Mouse (Mus musculus) left cerebral cortex, adult 8-10 months (tissue): ENCODE results near the gene Acbd4. TPM values are rescaled to one million over a fixed set of nuclear protein-coding genes. Genes with fewer than 3 reads are reported as not detected.
A peak's percentile ranks its signal among the peaks of the same experiment; 100 is the strongest.

Experiments used
- DNase-seq, 2 experiments: peaks; one replicate each; pipeline ENCODE4 v3.0.0; 2022; ENCODE audit warnings: low spot score in 2 of 2
- total RNA-seq, 4 experiments: library from RNA; stranded (reverse); gene quantifications; 2 replicates each; pipeline ENCODE4 v1.2.4; 2022

Gene Acbd4
- total RNA-seq, 4 experiments from 2014 or later = 82.6 to 93.2 (median 88.7) TPM

- DNase-seq = no peak
Measured at GRCm38 (mm10) chr11:103081631-103082030, 19.9 kb upstream of the Acbd4 start.

- DNase-seq = no peak
Measured at GRCm38 (mm10) chr11:103093306-103093705, 8.2 kb upstream of the Acbd4 start.

- DNase-seq = no peak
Measured at GRCm38 (mm10) chr11:103093862-103094833, 7.3 kb upstream of the Acbd4 start.

- no peak for DNase-seq
Measured at GRCm38 (mm10) chr11:103095107-103095670, 6.3 kb upstream of the Acbd4 start.

GRCm38 (mm10) chr11:103095801-103096200 lies 5.7 kb upstream of the Acbd4 start:
- DNase-seq = no peak

- no peak for DNase-seq
Measured at GRCm38 (mm10) chr11:103096979-103097894, 4.2 kb upstream of the Acbd4 start.

GRCm38 (mm10) chr11:103098531-103099190 lies 2.8 kb upstream of the Acbd4 start:
- DNase-seq = no peak

GRCm38 (mm10) chr11:103099352-103099940 lies 2.0 kb upstream of the Acbd4 start:
- peak in 1 of 2 experiments; percentile 4 for DNase-seq

- DNase-seq = peak in 1 of 2 experiments; percentile 17
Measured at GRCm38 (mm10) chr11:103100361-103100760, 1.1 kb upstream of the Acbd4 start.

- peak; percentile 73 to 82 for DNase-seq
Measured at GRCm38 (mm10) chr11:103101866-103102501, 502 bp downstream of the Acbd4 start.

GRCm38 (mm10) chr11:103102725-103103349 lies 1.4 kb downstream of the Acbd4 start:
- DNase-seq = peak; percentile 94 to 96

- DNase-seq = peak in 1 of 2 experiments; percentile 15
Measured at GRCm38 (mm10) chr11:103103621-103104020, 2.1 kb downstream of the Acbd4 start.

- DNase-seq = peak in 1 of 2 experiments; percentile 10
Measured at GRCm38 (mm10) chr11:103104469-103104868, 3.0 kb downstream of the Acbd4 start.

GRCm38 (mm10) chr11:103105180-103105725 lies 3.8 kb downstream of the Acbd4 start:
- DNase-seq = no peak

GRCm38 (mm10) chr11:103105810-103106209 lies 4.3 kb downstream of the Acbd4 start:
- DNase-seq = no peak

GRCm38 (mm10) chr11:103106386-103106785 lies 4.9 kb downstream of the Acbd4 start:
- no peak for DNase-seq

- DNase-seq = no peak
Measured at GRCm38 (mm10) chr11:103111301-103111700, 9.8 kb downstream of the Acbd4 start.

GRCm38 (mm10) chr11:103111881-103112551 lies 10.5 kb downstream of the Acbd4 start:
- no peak for DNase-seq

GRCm38 (mm10) chr11:103112552-103112912 lies 11.1 kb downstream of the Acbd4 start:
- DNase-seq = no peak
